Mouse (Mus musculus) thymus, postnatal 10 days (tissue): ENCODE data around the gene Wipi2.

Experiments
- DNase-seq, 2 experiments: peaks; one replicate each; pipeline ENCODE4 v3.0.0; 2021; ENCODE audit warnings: low spot score in 2 of 2

Gene Wipi2

GRCm38 (mm10) chr5:142630224-142630623, 2.7 kb downstream of the Wipi2 start:
- DNase-seq = peak in 1 of 2 experiments; percentile 5

GRCm38 (mm10) chr5:142637823-142638222, 10.3 kb downstream of the Wipi2 start:
- no peak for DNase-seq

- DNase-seq = no peak
Observed at GRCm38 (mm10) chr5:142640088-142640487, 12.6 kb downstream of the Wipi2 start.

- DNase-seq = no peak
Observed at GRCm38 (mm10) chr5:142641331-142642051, 14.0 kb downstream of the Wipi2 start.

GRCm38 (mm10) chr5:142648162-142648561, 20.7 kb downstream of the Wipi2 start:
- DNase-seq = no peak

GRCm38 (mm10) chr5:142649460-142650050, 22.1 kb downstream of the Wipi2 start:
- no peak for DNase-seq

- DNase-seq = no peak
Observed at GRCm38 (mm10) chr5:142650390-142650789, 22.9 kb downstream of the Wipi2 start.

GRCm38 (mm10) chr5:142650794-142651497, 23.4 kb downstream of the Wipi2 start:
- DNase-seq = no peak

- DNase-seq = no peak
Observed at GRCm38 (mm10) chr5:142652266-142652665, 24.8 kb downstream of the Wipi2 start.

GRCm38 (mm10) chr5:142660656-142661434, 33.3 kb downstream of the Wipi2 start:
- DNase-seq = no peak

GRCm38 (mm10) chr5:142667921-142668320, 40.4 kb downstream of the Wipi2 start:
- no peak for DNase-seq

- no peak for DNase-seq
Observed at GRCm38 (mm10) chr5:142668556-142669263, 41.2 kb downstream of the Wipi2 start.

GRCm38 (mm10) chr5:142669726-142670125, 42.2 kb downstream of the Wipi2 start:
- DNase-seq = no peak

- DNase-seq = no peak
Observed at GRCm38 (mm10) chr5:142673082-142673481, 45.6 kb downstream of the Wipi2 start.

GRCm38 (mm10) chr5:142678141-142678571, 50.7 kb downstream of the Wipi2 start:
- DNase-seq = no peak

GRCm38 (mm10) chr5:142679065-142679464, 51.6 kb downstream of the Wipi2 start:
- no peak for DNase-seq

- no peak for DNase-seq
Observed at GRCm38 (mm10) chr5:142681911-142682310, 54.4 kb downstream of the Wipi2 start.

GRCm38 (mm10) chr5:142682529-142682928, 55.0 kb downstream of the Wipi2 start:
- no peak for DNase-seq

- DNase-seq = no peak
Observed at GRCm38 (mm10) chr5:142688866-142689265, 61.4 kb downstream of the Wipi2 start.

- no peak for DNase-seq
Observed at GRCm38 (mm10) chr5:142690343-142690742, 62.8 kb downstream of the Wipi2 start.

GRCm38 (mm10) chr5:142692248-142692647, 64.8 kb downstream of the Wipi2 start, which contains the start of gene Slc29a4:
TSS of gene Slc29a4 (plus strand) at chr5:142692512.
- no peak for DNase-seq
